Mouse (Mus musculus): ENCODE data around the gene Ano8.
A peak's percentile ranks its signal among the peaks of the same experiment; 100 is the strongest.

Gene Ano8

DNA sequence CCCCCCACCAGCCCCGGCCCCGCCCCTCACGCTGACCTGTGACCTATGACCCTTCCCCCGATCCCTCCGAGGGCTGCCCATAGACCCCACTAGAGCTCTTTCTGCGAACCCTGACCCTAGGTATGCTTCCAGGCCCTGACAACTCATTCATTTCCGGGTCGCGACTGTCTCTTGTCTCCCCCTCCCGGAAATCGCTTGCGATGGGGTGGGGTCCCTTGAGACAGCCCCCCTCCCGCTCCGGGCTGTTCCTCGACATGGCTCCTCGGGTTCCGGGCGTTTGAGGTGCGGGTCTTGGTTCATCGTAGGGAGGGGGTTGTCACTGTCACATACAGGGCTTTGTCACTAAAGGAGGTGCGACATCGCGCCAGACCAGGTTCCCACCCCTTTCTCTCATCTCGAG is 16.4 kb downstream of the Ano8 start:
- H3K27me3 ChIP-seq (ENCODE audit: control insufficient read depth, insufficient read depth, low read length, poor library complexity, severe bottlenecking) = no peaks in the 10 kb centered on the region
- peak; percentile 68 for DNase-seq (ENCODE audit: low read depth, low spot score)
- no peaks in the 10 kb centered on the region; the same call in none of the 2 replicates for H3K36me3 ChIP-seq (ENCODE audit: control insufficient read depth, insufficient read depth, low read length, poor library complexity, severe bottlenecking)

DNA sequence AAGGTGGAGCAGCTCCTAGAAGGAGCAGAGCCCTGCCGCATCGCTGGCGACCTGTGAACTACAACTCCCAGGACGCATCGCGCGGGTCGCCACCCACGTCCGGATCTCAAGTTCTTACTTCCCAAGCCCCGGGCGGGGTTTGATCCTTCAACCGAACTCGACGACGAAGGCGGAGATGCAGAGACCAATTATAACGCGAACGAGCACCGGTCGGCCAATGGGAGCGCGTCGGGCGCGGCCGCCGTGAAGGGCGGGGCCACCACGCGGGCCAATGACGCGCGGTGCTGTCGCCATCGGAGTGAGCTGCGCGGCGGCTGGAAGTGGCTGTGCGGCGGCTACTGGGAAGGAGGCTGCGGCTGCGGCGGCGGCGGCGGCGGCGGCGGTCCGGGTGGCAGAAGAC is 16.8 kb downstream of the Ano8 start, which contains the start of gene Dda1:
Dda1 (plus strand) TSS at position 284 of the 400 bp plus-strand sequence.
- Histone ChIP-seq H3K36me3 (ENCODE audit: control insufficient read depth, insufficient read depth, low read length, poor library complexity, severe bottlenecking) (no peaks in the 10 kb centered on the region; the same call in none of the 2 replicates), H3K27me3 (ENCODE audit: control insufficient read depth, insufficient read depth, low read length, poor library complexity, severe bottlenecking) (no peaks in the 10 kb centered on the region)
- DNase-seq (ENCODE audit: low read depth, low spot score) = peak; percentile 98

DNA sequence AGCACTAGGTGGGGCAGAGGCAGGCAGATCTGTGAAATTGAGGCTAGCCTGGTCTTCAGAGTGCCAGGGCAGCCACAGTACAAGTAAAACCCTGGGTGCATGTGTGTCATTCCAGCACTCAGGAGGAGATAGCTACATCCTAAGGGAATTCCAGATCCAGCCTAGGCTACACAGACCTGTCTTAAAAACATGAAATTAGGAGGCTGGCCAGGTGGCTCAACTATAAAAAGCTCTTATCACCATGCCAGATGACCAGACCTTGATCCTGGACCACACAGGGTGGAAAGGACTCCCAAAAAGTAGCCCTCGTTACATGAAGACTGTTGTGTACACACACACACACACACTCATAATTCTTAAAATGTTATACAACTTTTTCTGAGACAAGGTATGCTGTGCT is 17.8 kb downstream of the Ano8 start:
- H3K27me3 ChIP-seq (ENCODE audit: control insufficient read depth, insufficient read depth, low read length, poor library complexity, severe bottlenecking) = no peaks in the 10 kb centered on the region
- no peak for DNase-seq (ENCODE audit: low read depth, low spot score)
- H3K36me3 ChIP-seq (ENCODE audit: control insufficient read depth, insufficient read depth, low read length, poor library complexity, severe bottlenecking) = no peaks in the 10 kb centered on the region; the same call in none of the 2 replicates

DNA sequence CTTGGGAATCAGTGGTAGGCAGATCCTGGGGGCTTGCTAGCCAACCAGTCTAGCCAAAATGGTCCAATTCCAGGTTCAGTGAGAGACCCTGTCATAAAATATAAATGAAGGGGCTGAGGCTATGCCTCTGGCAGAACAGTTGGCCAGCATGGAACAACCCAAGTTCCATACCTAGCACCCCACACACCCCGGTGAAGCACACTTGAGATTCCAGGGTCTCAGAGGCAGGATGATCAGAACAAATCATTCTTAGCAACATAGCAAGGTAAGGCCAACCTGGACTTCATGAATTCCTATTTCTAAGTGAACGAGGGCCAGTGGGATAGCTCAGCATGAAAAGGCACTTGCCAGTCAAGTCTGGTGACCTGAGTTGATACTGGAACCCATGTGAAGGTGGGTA is 18.6 kb downstream of the Ano8 start:
- DNase-seq (ENCODE audit: low read depth, low spot score) = no peak
- Histone ChIP-seq H3K27me3 (ENCODE audit: control insufficient read depth, insufficient read depth, low read length, poor library complexity, severe bottlenecking) (no peaks in the 10 kb centered on the region), H3K36me3 (ENCODE audit: control insufficient read depth, insufficient read depth, low read length, poor library complexity, severe bottlenecking) (no peaks in the 10 kb centered on the region; the same call in none of the 2 replicates)

DNA sequence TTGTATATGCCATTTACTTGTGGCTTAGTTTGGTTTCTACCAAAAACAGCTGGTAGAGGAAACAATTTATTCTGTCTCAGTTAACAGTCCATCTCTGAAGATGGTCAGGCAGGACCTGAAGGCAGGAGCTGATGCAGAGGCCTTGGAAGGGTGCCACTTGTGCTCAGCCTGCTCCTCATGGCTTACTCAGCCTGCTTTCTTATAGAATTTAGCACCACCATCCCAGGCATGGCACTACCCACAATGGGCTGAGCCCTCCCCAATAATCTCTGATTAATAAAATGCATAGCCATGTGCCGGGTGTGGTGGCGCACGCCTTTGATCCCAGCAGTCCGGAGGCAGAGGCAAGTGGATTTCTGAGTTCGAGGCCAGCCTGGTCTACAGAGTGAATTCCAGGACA is 19.6 kb downstream of the Ano8 start:
- H3K27me3 ChIP-seq (ENCODE audit: control insufficient read depth, insufficient read depth, low read length, poor library complexity, severe bottlenecking) = no peaks in the 10 kb centered on the region
- no peak for DNase-seq (ENCODE audit: low read depth, low spot score)
- H3K36me3 ChIP-seq (ENCODE audit: control insufficient read depth, insufficient read depth, low read length, poor library complexity, severe bottlenecking) = no peaks in the 10 kb centered on the region; the same call in 1 of the 2 replicates

DNA sequence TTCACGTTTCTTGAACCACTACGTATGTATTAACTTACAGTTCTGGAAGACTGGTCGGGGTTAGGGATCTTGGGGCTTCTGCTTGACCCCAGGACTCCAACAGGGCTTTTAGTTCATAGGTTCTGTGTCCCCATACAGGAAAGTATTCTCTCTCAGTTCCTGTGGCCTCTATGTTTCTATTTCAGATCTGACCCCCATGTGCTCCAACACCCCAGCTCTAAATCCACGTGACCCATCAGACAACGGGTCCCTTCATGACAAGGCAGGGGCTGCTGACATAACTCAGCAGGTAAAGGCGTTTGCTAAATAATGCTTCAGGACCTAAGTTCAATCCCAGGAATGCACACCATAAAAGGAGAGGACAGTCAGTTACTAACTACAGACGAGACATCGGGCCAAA is 20.0 kb downstream of the Ano8 start:
- H3K27me3 ChIP-seq (ENCODE audit: control insufficient read depth, insufficient read depth, low read length, poor library complexity, severe bottlenecking) = no peaks in the 10 kb centered on the region
- no peak for DNase-seq (ENCODE audit: low read depth, low spot score)
- no peaks in the 10 kb centered on the region; the same call in 1 of the 2 replicates for H3K36me3 ChIP-seq (ENCODE audit: control insufficient read depth, insufficient read depth, low read length, poor library complexity, severe bottlenecking)

DNA sequence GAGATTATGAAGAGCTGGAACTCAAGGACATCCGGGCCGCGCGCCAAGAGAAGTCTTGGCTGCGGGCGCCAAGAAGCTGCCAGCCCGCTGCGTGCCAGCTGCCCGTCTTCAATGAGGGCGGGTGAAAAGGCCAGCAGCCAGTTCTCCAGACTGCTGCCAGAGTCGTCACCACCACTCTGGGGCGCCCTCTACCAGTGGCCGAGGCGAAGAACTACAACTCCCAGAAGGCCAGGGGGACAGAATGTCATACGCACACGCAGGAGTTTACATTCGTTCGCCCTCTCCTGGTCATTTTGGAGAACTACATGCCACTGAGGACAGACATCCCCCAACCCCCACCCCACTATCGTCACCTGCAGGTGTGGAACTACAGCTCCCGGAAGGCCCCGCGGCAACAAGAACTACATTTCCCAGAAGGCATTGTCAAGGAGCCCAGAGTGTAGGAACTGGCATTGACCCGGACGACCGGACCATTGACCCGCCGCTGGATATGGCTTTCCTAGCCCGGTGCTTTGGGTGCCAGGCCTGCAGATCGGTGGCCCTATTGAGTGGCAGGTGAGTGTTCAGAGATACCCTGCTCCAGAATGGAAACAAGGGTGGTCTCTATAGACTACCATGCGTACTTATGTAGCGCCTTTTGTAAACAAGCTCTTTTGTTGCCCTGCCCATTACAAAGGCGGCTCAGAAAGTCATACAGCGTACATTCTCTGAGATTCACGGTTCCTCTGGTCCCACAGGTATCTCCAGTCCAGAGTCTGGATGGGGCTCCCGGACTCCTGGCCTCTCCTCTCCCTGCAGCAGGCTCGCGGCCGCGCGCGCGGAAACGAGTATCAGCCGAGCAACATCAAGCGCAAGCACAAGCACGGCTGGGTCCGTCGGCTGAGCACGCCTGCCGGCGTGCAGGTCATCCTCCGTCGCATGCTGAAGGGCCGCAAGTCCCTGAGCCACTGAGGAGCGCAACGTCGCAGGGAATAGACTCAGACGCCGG is 21.0 kb downstream of the Ano8 start, which contains the start of gene Mrpl34:
Mrpl34 (plus strand) TSS at position 447 of the 988 bp plus-strand sequence.
- DNase-seq (ENCODE audit: low read depth, low spot score) = peak; percentile 100
- Histone ChIP-seq H3K36me3 (ENCODE audit: control insufficient read depth, insufficient read depth, low read length, poor library complexity, severe bottlenecking) (no peaks in the 10 kb centered on the region; the same call in 1 of the 2 replicates), H3K27me3 (ENCODE audit: control insufficient read depth, insufficient read depth, low read length, poor library complexity, severe bottlenecking) (no peaks in the 10 kb centered on the region)

DNA sequence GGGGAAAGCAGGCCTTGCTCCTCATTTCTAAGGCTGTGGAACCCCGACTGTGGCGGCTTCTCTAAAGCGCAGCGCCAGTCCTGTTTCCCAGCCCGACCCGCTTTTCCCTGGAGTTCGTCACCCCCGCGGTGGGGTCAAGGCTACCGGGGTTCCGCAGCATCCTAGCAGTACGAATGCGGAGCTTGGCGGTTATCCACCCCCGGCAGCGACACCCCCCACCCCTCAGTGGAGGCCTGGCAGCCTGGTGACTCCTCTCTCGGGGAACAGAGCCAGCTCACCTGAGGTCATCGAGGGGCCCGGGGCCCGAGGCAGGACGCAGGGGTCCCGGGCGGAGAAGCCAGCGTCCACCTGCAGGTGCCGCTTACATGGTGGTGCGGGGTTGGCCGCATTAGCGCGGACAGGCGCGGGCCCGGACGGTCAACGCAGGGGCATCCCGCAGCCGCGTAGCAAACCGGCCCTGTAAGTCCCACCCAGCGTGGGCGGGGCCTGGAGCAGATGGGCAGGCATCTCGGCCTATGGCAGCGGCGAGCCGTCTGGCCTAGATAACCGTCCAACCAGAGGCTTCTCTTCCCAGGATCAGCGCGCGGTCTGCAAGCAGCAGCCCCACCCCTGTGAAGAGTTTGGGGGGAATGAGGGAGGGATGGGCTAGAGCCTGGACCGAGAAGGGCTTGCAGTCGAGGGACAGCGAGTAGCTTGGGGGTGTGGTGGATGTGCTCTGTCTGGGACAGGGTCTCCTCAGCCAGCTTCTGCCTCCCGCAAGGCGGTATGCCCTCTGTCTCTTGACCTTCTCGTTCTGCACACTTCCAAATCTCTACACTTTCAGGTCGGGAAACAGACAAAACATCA is 22.4 kb downstream of the Ano8 start, which contains the start of gene Abhd8:
Abhd8 (minus strand) TSS at position 468 of the 846 bp plus-strand sequence.
- no peaks in the 10 kb centered on the region for H3K27me3 ChIP-seq (ENCODE audit: control insufficient read depth, insufficient read depth, low read length, poor library complexity, severe bottlenecking)
- H3K36me3 ChIP-seq (ENCODE audit: control insufficient read depth, insufficient read depth, low read length, poor library complexity, severe bottlenecking) = no peaks in the 10 kb centered on the region; the same call in none of the 2 replicates
- DNase-seq (ENCODE audit: low read depth, low spot score) = peak; percentile 93

DNA sequence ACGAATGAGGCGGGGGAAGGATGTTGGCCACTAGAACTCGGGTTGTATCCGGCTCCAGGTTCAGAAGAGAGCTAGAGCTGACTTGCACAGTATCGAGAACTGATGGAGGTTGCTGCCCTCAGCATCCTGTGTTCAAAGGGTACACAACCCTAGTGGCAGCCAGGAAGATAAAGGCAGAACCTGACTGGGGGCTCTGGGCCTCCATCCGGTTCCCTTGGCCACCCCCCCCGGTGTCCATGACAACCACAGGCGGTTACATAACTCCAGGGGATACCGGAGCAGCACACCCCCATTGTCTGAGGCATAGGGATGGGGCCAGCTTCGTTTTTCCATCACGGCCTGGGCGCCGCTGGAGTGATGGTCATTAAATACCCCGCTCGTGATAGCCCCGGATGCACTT is 23.0 kb downstream of the Ano8 start:
- Histone ChIP-seq H3K27me3 (ENCODE audit: control insufficient read depth, insufficient read depth, low read length, poor library complexity, severe bottlenecking) (no peaks in the 10 kb centered on the region), H3K36me3 (ENCODE audit: control insufficient read depth, insufficient read depth, low read length, poor library complexity, severe bottlenecking) (no peaks in the 10 kb centered on the region; the same call in none of the 2 replicates)
- DNase-seq (ENCODE audit: low read depth, low spot score) = peak; percentile 77

DNA sequence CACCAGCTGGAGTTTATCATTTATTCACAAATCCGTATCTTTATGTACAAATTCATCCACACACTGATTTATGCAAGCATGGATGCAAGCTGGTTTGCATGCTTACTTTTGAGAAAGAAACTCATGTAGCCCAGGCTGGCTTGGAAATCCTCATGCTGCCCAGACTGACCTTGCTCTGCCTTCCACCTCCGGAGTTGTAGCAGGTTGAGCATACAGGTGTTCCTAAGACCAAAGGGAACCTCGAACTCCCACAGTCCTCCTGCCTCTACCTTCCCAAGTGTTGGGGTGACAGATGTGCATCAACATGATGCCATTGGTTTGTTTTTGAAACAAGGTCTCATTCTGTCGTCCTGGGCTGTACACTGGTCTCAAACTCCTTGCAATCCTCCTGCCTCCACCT is 23.6 kb downstream of the Ano8 start:
- H3K27me3 ChIP-seq (ENCODE audit: control insufficient read depth, insufficient read depth, low read length, poor library complexity, severe bottlenecking) = no peaks in the 10 kb centered on the region
- no peaks in the 10 kb centered on the region; the same call in none of the 2 replicates for H3K36me3 ChIP-seq (ENCODE audit: control insufficient read depth, insufficient read depth, low read length, poor library complexity, severe bottlenecking)
- no peak for DNase-seq (ENCODE audit: low read depth, low spot score)

DNA sequence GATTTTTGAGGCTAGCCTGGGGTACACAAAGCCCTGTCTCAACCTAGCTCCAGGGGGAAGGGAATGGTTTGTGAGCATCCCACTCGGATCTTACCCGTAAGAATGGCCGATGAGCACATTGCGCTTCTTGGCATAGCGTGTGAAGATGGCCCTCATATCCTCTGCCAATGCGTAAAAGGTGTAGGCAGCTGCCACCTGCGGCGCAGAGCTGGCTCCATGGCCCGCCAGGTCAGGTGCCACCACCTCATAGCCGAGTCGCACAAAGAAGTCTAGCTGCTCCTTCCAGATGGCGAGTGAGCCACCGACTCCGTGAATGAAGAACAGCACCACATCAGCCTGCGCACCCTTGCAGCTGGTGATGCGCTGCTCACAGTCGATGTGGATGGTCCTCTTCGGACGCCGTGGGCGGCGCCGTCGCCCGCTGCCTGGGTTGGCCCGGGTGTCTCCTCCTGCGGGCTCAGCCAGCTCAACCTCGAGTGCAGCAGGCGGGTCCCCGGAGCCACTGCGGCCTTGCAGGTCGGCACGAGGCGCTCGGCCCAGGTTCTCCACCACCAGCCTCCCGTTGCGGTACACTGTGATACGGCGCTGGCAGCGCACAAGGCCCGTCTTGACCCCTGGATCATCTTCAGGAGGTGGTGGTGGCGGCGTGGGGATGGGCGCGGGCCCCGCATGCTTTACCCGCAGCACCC is 24.5 kb downstream of the Ano8 start:
- H3K27me3 ChIP-seq (ENCODE audit: control insufficient read depth, insufficient read depth, low read length, poor library complexity, severe bottlenecking) = no peaks in the 10 kb centered on the region
- no peak for DNase-seq (ENCODE audit: low read depth, low spot score)
- no peaks in the 10 kb centered on the region; the same call in none of the 2 replicates for H3K36me3 ChIP-seq (ENCODE audit: control insufficient read depth, insufficient read depth, low read length, poor library complexity, severe bottlenecking)

DNA sequence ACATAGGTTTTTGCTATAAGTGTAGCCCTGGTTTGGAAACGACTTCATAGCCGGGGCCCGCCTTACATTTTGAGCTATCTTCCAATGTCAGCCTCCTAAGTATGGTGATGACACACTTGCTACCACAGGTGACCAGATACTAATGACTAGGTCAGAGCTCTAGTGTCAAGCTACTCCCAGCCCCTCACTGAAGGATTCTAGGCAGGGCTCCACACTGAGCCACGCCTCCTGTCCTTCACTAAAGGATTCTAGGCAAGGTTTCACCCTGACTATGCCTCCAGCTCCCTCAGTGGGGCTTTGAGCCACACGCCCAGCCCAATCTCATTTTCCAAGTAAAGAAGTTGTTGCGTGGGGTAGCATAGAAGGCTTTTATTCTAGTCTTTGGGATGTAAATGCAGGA is 25.0 kb downstream of the Ano8 start:
- DNase-seq (ENCODE audit: low read depth, low spot score) = no peak
- H3K36me3 ChIP-seq (ENCODE audit: control insufficient read depth, insufficient read depth, low read length, poor library complexity, severe bottlenecking) = no peaks in the 10 kb centered on the region; the same call in none of the 2 replicates
- no peaks in the 10 kb centered on the region for H3K27me3 ChIP-seq (ENCODE audit: control insufficient read depth, insufficient read depth, low read length, poor library complexity, severe bottlenecking)

DNA sequence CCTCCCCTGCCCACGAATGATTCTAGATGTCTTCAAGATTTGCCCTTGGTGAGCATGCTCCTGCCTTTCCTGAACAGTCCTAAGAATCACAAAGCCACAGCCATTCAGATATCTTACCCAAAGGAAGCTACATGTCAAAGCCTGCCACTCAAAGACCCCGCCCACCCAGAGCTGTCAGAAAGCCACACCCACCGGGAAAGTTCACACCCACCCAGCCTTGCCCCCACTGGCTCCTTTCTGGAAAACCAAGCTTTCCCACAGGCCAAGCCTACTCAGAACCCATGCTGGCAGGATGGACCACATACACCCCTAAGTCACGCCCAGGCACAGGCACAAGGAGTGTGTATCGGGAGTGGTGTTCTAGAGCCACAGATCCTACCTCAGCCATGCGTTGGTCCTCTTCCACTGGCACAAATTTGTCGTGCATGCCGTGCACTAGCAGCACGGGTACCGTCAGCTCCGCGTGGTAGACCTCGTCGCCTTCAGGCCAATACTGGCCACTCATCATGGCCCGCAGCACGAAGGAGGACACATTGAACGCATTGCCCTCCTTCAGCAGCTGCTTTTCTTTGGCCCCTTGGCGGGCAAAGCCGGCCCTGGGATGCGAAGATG is 28.0 kb downstream of the Ano8 start:
- no peaks in the 10 kb centered on the region for H3K27me3 ChIP-seq (ENCODE audit: control insufficient read depth, insufficient read depth, low read length, poor library complexity, severe bottlenecking)
- H3K36me3 ChIP-seq (ENCODE audit: control insufficient read depth, insufficient read depth, low read length, poor library complexity, severe bottlenecking) = no peaks in the 10 kb centered on the region; the same call in none of the 2 replicates
- DNase-seq (ENCODE audit: low read depth, low spot score) = no peak

DNA sequence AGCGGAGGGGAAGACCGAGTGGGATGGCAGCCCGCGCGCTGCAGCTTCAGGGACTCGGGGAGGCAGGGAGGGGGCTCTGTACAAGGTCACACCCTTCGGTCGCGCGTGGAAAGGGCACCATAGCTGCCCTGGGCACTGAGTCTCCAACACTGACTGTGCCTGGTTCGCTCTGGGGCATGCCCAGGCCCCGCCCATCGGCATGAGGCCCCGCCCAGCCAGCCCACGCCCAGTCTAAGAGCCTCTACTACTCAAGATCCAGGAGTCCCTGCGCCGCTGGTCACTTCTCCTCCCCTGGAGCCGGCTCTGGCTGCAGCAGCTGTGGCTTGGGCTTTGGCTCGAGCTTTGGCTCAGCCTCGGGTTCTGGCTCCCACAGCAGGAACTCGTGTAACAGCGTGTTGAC is 28.9 kb downstream of the Ano8 start:
- Histone ChIP-seq H3K27me3 (ENCODE audit: control insufficient read depth, insufficient read depth, low read length, poor library complexity, severe bottlenecking) (no peaks in the 10 kb centered on the region), H3K36me3 (ENCODE audit: control insufficient read depth, insufficient read depth, low read length, poor library complexity, severe bottlenecking) (no peaks in the 10 kb centered on the region; the same call in none of the 2 replicates)
- DNase-seq (ENCODE audit: low read depth, low spot score) = no peak
